Mouse (Mus musculus): Measurements from ENCODE around the gene Enkur.

- TF ChIP-seq POLR2A (IDR thresholded peaks at IDR 0.05; ENCODE audit: low read depth, low read length) (no peak), CTCF (conservative IDR thresholded peaks at IDR 0.05; ENCODE audit: insufficient read depth, insufficient read length, low read depth, low read length) (no peak)
Observed at GRCm38 (mm10) chr2:21172797-21173196, 32.4 kb downstream of the Enkur start.
